Mouse (Mus musculus) left cerebral cortex, adult 2 months (tissue): Measurements from ENCODE around the gene Sh2d5. TPM values are rescaled to one million over a fixed set of nuclear protein-coding genes. Genes with fewer than 3 reads are reported as not detected.

Source experiments
- DNase-seq, 2 experiments: peaks; one replicate each; pipeline ENCODE4 v3.0.0; 2021 to 2022; ENCODE audit warnings: low spot score in 2 of 2, mixed read lengths in 1 of 2; ENCODE audit errors: extremely low spot score in 1 of 2
- H3K27ac ChIP-seq: fragments of 200-600 bp; 2 replicates; pipeline ENCODE4 v1.8.1; 2022
- H3K4me3 ChIP-seq: fragments of 200-600 bp; 2 replicates; pipeline ENCODE4 v1.8.1; 2022
- CTCF ChIP-seq: fragments of 200-600 bp; IDR thresholded peaks from 2 replicates; pipeline ENCODE4 v1.8.1; 2022; ENCODE audit warnings: antibody characterized with exemption, mild to moderate bottlenecking, moderate library complexity
- intact Hi-C: fragments of 180-260 bp; cut with DNase I; formaldehyde crosslinking; loops from one replicate; pipeline ENCODE4 v1.15.1; 2025
- total RNA-seq, 2 experiments: library from RNA; stranded (reverse); gene quantifications; 2 replicates each; pipeline ENCODE4 v1.2.3; 2021

Gene Sh2d5
- total RNA-seq, 2 experiments from 2014 or later, result 68.9 to 75.7 TPM

DNA sequence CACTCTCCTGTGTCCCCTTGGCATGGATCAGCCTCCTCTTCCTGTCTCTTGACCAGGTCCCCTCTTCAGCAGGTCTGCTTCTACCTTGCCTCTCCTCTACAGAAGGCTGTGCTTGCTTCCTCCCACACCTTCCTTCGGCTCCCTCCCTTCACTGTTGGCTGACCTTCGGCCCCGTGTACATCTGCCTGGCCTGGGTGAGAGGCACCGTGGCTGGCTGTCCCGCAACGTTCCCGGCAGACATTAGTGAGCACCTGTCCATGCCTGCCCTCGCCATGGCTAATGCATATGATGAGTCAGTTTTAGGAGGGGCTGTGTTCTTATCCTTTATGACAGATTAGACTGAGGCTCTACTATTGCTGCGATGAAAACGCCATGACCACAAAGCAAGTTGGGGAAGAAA is 17.7 kb downstream of the Sh2d5 start:
- TF ChIP-seq CTCF, result no peak
- no peak for DNase-seq
- Histone ChIP-seq H3K27ac (no peak overlapping the region), H3K4me3 (no peak overlapping the region)
- intact Hi-C loops, result no loop called here

DNA sequence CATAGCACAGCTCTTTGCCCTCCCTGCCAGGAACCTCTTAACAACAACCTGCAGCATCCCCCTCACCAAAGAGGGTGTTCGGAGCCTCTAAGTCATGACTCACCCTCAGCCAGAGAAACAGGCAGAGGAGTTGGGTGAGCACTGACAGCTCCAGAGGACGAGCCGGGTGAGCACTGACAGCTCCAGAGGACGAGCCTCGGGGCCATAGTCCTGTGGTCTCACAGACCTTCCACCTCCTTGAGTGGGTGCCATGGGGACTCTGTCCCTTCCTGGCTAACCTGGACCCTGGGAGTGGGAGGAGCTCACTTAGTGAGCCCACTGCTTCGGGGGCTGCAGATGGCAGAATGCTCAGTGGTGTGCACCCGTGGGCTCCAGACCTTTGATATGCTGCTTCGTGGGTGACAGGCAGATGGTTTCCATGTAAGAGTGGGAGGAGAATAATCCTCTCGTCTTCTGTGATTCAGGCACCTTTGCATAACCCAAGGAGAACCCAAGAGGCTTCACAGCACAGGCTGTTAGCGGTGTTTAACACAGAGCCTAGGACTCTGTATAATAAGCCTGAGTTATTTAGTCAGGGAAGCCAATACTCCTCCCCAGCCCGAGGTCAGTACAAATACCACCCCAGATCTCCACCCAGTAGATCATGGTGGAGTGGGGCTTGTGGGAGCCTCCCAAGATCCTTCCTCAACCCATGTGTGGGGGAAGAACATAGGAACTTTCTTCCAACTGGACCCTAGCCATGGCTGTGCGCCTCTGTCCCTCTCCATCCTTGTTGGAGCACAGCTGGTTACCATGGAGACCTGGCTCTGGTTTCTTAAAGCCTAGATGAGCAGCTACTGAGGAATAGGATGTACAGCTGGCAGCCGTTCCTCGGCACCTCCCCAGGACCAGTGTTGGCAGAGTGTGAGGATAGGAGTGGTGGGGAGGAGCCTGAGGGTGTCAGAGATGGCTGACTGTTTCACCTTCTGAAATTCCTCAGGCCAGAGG is 22.1 kb downstream of the Sh2d5 start:
- no peak overlapping the region for H3K4me3 ChIP-seq
- TF ChIP-seq CTCF, result no peak
- intact Hi-C loops, result loop anchor here (1.0 kb wide), 1 partner anchor 22 kb away; the partner anchor contains the start of genes Kif17 and Sh2d5
- H3K27ac ChIP-seq, result peak overlapping the region; percentile 93
- peak; percentile 45 to 57 for DNase-seq

DNA sequence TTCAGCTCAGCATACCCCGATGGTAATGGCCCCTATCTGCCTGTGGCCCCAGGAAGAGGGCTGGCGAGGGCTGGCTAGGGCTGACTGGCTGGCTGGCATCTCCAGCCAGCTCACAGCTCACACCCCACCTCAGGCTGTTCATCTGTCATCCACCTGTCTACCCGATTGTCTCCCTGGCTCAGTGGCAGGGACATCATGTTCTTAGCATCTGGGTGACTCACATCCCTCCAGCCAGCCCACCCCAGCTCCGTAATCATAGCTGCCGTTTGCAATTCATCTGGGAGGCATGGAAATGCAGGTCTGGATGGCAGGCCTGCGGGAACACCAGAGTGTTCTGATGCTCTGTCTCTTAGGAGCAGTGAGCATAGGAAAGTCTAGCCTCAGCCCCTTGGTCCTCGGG is 28.1 kb downstream of the Sh2d5 start:
- H3K27ac ChIP-seq, result peak overlapping the region; percentile 70
- intact Hi-C loops, result no loop called here
- DNase-seq, result peak; percentile 52 to 56
- no peak for TF ChIP-seq CTCF
- H3K4me3 ChIP-seq, result no peak overlapping the region

DNA sequence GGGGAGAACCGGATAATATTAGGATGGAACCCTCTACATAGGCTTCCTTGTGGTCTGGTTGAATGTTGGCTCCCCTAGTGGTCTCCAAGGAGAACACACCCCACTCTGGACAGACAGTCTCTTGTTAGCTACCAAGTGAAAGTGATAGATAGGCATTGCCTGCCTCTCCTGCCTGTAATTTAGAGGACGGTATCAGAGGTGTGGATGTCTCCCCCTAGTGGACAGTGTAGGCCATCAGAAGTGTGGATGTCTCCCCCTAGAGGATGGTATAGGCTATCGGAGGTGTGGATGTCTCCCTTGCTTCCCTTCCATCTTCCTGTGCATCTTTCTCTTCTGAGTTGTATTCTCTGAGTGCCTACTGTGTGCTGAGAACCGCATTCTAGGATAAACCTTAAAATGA is 32.6 kb downstream of the Sh2d5 start:
- intact Hi-C loops, result no loop called here
- DNase-seq, result peak; percentile 45 to 60
- Histone ChIP-seq H3K4me3 (no peak overlapping the region), H3K27ac (no peak overlapping the region)
- peak; percentile 97 for TF ChIP-seq CTCF

DNA sequence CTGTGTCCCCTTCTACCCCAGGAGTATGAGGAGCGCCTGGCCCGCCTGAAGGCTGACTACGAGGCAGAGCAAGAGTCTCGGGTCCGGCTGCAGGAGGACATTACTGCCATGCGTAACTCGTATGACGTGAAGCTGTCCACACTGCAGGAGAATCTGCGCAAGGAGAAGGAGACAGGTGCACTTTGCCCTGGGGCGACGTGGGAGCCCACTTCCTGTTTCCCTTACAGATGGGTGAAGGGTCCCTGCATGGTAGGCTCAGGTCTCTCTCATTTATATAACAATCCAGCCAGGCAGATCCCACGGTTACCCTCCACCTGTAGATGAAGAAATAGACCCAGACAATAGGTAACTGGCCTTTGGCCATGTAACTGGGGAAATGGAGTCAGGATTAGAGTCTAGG is 36.2 kb downstream of the Sh2d5 start:
- Histone ChIP-seq H3K4me3 (no peak overlapping the region), H3K27ac (no peak overlapping the region)
- DNase-seq, result no peak
- no peak for TF ChIP-seq CTCF
- intact Hi-C loops, result no loop called here

DNA sequence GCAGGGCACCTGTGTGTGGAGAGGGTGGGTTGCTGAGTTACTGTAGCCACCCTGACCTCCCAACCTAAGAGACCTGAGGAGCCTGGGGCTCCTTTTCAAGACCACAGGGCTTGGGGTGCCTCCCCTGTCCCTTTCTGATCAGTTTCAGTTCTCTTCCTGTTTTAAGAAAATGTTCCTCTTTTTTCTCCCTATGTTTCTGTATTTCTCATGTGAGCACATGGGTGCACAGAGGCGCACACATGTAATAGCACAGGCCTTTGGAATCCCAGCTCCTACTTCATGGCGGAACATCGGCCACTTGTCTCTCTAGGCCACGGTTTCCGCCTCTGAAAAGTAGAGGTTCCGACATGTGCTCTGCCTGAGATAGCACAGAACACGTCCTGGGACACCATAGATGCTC is 38.5 kb downstream of the Sh2d5 start:
- no peak overlapping the region for H3K27ac ChIP-seq
- H3K4me3 ChIP-seq, result no peak overlapping the region
- intact Hi-C loops, result no loop called here
- DNase-seq, result no peak
- TF ChIP-seq CTCF, result no peak

DNA sequence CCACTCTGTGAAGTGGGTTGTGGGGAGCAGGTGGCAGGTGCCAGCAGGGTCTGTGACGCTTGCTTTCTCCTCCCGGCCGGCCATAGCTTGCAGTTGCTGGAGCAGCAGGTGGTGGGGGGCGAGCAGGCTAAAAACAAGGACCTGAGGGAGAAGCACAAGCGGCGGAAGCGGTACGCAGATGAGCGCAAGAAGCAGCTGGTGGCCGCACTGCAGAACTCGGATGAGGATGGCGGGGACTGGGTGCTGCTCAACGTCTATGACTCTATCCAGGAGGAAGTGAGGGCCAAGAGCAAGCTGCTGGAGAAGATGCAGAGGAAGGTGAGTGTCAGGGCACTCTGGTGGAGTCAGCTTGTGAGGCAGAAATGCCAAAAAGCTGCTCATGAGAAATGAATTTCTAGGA is 41.8 kb downstream of the Sh2d5 start:
- no peak overlapping the region for H3K4me3 ChIP-seq
- intact Hi-C loops, result no loop called here
- no peak for DNase-seq
- TF ChIP-seq CTCF, result no peak
- H3K27ac ChIP-seq, result no peak overlapping the region

DNA sequence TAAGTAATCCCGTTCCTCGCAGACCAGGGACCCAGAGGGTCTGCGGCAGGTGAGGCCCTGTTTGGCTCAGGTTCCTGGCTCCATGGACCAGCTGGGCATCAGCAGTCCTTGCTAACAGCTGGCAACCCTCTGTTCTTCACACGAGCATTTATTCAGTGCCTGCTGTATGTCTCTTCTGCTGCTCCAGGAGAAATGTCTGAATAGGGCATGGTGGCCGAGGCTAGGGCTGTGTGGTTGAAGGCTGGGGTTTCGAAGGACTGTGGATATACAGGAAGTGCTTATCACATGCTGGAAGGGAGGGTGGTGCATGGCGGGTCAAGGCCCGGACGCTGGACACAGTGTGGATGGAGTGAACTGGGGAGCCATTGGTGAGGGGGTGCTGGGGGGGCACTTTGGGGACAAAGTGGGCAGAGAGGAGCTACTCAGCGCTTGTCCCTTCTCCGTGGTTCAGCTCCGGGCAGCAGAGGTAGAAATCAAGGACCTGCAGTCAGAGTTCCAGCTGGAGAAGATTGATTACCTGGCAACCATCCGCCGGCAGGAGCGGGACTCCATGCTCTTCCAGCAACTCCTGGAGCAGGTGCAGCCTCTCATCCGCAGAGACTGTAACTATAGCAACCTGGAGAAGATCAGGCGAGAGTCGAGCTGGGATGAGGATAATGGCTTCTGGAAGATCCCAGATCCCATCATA is 43.2 kb downstream of the Sh2d5 start:
- Histone ChIP-seq H3K27ac (no peak overlapping the region), H3K4me3 (no peak overlapping the region)
- intact Hi-C loops, result no loop called here
- no peak for DNase-seq
- no peak for TF ChIP-seq CTCF

DNA sequence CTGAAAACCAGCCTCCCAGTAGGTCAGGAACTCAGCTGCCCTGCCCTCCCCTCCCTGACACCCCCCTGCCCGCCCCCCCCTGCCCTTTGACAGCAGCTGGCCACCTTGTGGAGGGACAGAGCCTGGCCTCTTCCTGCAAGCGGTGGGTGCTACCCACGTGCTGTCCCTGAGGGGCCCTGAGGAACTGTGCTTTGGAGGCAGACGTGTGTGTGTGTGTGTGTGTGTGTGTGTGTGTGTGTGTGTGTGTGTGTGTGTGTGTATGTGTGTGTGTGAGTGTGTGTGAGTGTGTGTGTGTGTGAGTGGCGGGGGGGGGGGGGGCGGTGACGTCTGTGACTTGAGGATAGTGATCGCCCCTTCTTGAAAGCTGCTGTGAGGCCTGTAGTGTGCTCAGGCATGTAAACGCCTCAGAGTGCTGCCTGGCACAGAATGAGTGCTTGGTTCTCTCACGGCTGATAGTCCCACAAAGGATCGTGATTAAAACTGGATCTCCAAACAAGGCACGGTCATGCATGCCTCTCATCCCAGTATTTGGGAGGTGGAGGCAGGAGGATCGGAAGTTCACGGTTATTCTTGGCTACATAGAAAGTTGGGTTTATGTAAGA is 43.8 kb downstream of the Sh2d5 start:
- intact Hi-C loops, result no loop called here
- H3K4me3 ChIP-seq, result no peak overlapping the region
- no peak for DNase-seq
- TF ChIP-seq CTCF, result no peak
- H3K27ac ChIP-seq, result no peak overlapping the region

DNA sequence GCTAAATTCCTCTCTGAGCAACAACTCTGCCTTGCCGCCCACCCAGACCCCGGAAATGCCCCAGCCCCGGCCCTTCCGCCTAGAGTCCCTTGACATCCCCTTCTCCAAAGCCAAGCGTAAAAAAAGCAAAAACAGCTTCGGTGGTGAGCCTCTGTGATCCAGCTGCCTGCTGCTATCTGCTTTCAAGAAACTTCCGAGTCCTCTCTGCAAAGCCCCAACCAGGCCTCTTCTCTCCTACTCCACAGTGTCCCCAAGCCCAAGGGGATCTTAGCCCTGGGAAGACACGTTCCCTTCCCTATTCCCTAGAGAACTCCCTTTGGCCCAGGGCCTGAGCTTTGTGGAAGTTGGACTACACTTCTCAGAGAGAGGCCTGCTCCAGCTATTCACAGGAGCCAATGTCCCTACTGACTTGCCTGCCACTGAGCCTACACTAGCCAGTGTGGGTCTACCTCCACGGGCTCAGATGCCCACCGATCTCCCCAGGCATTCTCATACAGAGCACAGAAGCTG is 51.1 kb downstream of the Sh2d5 start:
- TF ChIP-seq CTCF, result no peak
- no peak for DNase-seq
- H3K4me3 ChIP-seq, result no peak overlapping the region
- H3K27ac ChIP-seq, result no peak overlapping the region
- intact Hi-C loops, result no loop called here

DNA sequence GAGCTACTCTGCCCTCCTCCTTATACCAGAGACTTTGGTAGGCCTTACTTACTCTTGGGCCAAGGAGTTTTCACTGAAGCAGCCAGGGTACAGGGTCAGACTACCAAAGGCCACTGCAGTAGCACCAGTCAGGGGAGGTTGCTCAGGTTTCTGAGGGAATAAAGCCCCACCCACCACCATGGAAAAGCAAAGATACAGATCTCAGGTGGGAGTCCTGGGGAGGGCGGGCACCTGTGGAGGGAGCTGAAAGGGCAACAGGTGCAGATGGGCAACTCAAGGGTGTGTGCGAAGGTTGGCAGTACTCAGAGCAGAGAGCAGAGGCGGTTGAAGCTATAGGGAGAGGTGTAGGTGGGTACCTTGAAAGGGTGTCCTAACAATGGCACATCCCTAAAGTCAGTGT is 52.8 kb downstream of the Sh2d5 start:
- no peak for TF ChIP-seq CTCF
- no peak for DNase-seq
- no peak overlapping the region for H3K27ac ChIP-seq
- H3K4me3 ChIP-seq, result no peak overlapping the region
- intact Hi-C loops, result no loop called here

DNA sequence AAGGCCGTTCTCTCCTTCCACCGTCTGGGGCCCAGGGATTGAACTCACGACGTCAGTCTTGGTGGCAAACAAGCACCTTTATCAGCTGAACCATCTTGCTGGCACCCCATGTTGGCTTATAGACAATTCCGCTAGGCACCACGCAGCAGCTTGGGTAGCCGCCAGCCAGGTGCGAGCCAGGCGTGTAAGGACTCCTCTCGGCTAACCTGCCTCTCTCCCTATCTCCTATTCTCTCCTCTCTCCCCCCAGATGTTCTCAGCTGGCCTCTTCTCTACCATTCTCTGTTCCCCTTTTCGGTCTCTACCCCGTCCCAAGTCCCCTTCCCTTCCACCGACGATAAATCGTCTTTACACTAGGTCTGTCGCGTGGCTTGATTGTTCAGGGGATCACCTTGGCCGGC is 53.5 kb downstream of the Sh2d5 start:
- peak overlapping the region; percentile 66 for H3K27ac ChIP-seq
- H3K4me3 ChIP-seq, result peak overlapping the region; percentile 85
- DNase-seq, result no peak
- intact Hi-C loops, result no loop called here
- TF ChIP-seq CTCF, result no peak
